Mouse (Mus musculus) spleen, postnatal 36 days (tissue): Measurements from ENCODE around the gene Tstd1.
A peak's percentile ranks its signal among the peaks of the same experiment; 100 is the strongest.

Experiments used
- DNase-seq, 2 experiments: peaks; one replicate each; pipeline ENCODE4 v3.0.0; 2022; ENCODE audit warnings: low spot score in 2 of 2, mixed read lengths in 1 of 2

Tstd1 gene

DNA sequence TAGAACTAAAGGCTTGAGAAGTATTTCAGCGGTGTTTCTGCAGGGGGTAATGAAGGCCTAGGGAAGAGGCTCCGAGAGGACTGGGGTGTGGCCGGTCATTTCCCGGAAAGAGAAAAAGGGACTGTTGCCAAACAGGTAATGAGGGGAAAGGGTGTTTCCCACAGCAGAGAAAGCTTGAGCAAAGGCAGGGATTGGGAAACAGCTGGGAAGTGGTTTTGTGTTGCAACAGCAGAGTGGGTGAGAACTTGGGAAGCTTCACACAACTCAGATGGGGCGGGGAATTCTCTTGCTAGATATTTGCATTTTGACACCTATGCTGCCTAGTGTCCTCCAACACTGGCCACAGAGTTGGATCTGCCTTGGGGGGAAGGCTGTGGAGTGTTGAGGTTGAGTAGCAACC lies 34.3 kb downstream of the Tstd1 start:
- DNase-seq: no peak

DNA sequence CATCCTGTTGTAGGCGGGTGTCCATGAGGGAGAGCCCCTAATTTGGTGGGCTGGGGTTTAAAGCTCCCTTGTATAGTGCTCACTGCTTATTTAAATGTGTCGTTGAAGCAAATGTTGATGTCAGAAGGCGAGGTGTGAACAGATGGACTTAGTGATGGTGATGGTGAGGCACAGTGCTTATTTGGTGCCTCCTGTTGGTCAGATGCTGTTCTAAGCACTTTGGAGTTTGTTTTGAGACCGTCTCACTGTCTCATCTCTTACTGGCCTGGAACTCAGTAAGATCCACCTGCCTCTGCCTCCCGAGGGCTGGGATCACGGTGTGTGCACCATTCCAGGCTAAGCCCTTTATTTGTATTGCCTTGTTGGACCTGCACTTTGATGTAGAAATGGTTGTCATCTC lies 36.3 kb downstream of the Tstd1 start:
- DNase-seq: no peak

DNA sequence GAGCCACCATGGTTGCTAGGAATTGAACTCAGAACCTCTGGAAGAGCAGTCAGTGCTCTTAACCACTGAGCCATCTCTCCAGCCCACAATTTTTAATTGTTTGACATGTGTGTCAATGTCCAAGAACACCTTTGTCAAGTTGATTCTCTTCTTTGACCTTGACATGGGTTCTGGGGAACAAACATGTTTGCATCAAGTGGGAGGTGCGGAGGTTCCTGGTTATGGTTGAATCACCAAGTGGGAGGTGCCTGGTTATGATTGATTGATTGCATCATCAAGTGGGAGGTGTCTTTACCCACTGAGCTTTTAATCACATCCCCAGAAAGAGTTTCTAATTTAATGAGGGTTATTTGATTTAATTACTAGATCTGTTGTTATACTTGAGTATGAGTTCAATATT lies 38.9 kb downstream of the Tstd1 start:
- DNase-seq: no peak

DNA sequence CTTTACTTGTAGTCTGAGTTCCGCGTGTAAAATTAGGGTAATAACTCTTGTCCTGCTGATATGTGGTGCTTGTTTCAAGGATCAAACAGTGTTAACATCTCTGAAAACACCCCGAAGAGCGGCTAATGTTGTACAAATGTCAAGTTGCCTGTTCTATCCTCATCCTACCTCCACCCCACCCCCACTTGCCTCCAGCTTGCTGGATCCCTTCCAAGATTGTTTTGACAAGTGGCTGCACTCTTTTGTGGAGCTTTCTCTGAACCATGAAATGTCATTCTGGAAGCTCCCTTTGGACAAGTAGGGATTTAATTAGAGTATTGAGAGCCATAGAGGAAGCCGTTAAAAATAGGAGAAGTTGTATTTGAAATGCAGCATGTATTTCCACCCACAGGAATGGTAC lies 41.1 kb downstream of the Tstd1 start:
- DNase-seq: no peak

DNA sequence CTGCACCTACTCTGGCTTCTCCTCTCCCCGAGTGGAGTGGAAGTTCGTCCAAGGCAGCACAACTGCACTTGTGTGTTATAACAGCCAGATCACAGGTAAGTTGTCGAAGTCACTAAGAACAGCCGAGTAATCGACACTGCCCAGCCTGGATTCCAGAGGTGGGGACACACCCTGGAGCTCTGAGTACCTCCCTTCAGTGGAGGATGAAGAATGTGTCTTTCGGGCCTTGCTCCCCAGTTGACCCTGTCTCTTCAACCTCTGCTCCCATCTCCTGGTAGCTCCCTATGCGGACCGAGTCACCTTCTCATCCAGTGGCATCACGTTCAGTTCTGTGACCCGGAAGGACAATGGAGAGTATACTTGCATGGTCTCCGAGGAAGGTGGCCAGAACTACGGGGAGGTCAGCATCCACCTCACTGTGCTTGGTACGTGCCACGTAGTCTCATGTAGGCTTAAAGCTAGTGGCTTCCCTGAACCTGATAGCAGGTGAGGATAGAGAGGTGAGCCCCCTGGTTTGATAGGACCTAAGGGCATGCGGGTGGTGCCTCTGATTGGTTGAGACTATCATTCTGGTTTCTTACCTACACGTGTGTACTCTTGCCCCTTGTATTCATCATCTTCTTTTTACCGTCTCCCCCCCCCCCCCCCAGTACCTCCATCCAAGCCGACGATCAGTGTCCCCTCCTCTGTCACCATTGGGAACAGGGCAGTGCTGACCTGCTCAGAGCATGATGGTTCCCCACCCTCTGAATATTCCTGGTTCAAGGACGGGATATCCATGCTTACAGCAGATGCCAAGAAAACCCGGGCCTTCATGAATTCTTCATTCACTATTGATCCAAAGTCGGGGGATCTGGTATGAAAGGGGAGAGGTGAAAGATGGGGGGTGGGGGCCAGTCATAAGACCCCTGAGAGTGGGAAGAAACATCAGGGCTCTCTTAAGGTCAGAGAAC lies 42.2 kb downstream of the Tstd1 start:
- DNase-seq: no peak

DNA sequence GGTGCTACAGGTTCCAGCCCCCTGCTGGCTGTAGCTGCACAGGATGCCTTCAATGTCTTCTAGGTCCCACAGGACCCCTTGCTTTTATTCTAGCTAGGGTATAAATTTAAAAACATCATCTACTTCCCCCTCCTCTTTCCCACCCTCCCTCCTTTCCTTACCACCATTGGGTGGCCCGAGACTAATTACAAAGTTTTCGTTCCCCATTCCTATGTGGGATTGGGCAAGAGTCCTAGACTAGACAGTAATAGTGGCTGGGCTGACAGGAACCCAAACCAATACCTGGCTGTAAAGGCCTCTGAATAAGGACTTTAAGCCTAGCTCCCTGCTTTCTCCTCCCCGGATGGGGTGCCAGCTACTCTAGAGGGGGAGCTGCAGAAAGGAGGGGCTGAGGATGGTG lies 44.5 kb downstream of the Tstd1 start:
- no peak for DNase-seq

DNA sequence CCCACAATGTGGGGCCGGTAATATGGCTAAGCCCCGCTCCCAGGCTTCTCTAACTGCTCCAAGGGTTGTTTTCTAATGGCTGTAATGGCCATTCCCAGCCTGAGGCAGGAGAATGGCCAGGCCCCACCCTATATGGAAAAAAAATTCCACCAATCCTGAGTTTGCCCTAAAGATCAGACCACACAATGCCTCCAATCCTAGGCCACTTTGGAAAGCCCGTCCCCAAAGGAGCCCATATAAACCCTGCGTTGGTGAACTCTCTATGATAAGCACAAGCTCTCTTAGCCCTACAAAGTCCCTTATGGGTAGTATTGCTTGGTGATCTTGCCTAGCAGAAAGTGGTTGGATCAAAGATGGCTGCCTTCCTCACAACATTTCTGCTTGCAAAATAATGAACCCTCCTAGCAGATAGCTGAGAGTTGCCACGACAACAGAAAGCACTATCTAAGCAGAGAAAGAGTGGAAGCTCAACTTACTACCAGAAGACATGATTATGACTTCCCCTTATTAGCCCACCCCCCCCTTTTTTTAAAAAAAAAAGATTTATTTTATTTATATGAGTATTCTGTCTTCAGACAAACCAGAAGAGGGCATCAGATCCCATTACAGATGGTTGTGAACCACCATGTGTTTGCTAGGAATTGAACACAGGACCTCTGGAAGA lies 47.2 kb downstream of the Tstd1 start:
- DNase-seq: no peak

DNA sequence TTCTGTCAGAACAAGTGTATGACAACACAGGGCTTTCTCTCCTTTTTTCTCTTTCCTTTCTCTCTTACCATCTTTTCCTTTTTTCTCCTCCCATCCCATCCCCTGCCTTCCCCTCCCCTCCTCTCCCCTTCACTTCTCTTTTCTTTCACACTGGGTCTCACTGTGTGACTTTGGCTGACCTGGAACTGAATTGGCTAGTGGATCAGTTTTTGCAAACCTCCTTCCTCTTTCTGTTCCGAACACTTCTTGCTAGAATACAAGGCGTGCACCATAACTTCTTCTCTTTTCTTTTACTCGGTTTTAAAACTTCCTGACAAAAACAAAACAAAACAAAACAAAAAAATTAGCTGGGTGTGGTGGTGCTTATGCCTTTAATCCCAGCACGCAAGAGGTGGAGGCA lies 47.9 kb downstream of the Tstd1 start:
- DNase-seq: peak; percentile 25 to 40

DNA sequence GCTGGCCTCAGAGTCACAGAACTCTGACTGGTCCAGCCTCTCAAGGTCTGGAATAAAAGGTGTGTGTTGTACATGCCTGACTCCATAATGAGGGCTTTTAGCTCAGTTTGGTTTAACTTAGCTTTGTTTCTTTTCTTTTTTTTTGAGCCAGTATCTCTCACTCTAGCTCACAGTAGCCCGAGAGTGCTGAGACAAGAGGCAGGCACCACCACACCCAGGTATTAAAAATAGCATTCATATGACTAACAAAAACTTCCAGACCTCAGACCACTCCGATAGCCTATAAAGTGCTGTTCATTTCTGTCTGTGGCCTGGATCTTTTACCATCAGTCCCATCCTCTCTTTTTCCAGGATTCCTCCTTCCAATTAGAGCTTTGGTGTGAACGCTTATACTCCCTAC lies 51.0 kb downstream of the Tstd1 start:
- no peak for DNase-seq
